Mouse (Mus musculus) kidney, adult 11 months (tissue): ENCODE results near the gene Gm20388.
"Not testable (repeated sequence)": the region's sequence is repeated elsewhere in the genome, so short reads cannot be mapped to it uniquely, and the experiment has no call there.

Experiments
- DNase-seq: peaks from one replicate; pipeline ENCODE4 v3.0.0; 2022

Gm20388 gene

GRCm38 (mm10) chr8:122309272-122309671, 2398.6 kb downstream of the Gm20388 start:
- no peak for DNase-seq

DNA sequence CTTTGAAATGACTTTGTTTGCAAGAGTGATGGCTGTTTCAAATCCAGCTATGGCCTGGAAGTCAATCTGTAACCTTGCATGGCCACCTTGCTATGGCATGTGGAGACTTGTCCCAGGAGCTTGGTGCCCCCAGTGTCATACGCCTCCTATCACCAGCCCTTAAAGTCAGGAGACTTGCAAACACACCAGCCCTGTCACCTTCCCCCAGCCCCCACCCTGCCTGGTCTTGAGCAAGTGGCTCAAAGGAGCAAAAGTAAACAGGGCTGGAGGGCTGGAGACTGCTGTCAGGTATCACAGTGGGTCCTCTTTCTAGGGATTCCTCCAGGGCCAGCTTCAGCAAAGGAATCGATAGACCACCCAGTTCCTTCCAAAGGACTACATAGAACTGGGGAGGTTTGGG, 2400.5 kb downstream of the Gm20388 start:
- DNase-seq, result no peak

GRCm38 (mm10) chr8:122312553-122312952, 2401.9 kb downstream of the Gm20388 start:
- DNase-seq, result no peak

- DNase-seq, result no peak
These were observed 2402.7 kb downstream of the Gm20388 start for GRCm38 (mm10) chr8:122313310-122313709.

GRCm38 (mm10) chr8:122314899-122315496, 2404.4 kb downstream of the Gm20388 start:
- peak; percentile 49 for DNase-seq

- no peak for DNase-seq
These were observed 2405.8 kb downstream of the Gm20388 start for GRCm38 (mm10) chr8:122316402-122316801.

- DNase-seq, result no peak
These were observed 2407.4 kb downstream of the Gm20388 start for GRCm38 (mm10) chr8:122317918-122318475.

DNA sequence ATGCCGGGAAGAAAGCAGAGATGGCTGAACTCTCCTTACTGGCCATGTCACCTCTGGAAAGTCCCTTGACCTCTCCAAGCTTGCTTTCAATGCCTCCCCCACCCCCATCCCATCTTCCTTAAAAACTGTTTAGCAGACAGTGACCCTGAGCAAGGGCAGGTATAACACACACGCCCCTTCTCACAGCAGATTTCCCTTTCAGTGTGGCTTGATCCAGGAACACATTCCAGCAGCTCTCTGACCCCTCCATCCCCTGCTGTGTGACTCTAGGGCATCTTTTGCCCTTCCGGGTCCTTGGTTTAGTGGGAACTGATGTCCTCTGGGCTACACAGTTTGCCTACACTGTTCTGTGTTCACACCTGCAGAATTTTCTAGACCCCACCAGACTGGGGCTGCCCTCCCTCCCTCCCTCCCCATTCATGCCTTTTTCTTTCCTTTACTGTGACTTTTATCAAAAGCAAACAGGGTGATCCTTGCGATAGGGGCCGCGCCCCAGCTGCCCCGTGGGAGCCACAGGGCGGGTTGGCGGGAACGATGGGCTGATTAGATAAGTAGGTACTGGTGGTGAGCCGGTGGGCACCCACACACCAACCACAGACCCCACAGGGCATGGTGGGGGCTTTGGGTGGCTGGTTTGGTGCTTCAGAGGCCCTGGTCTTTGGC, 2408.5 kb downstream of the Gm20388 start:
- DNase-seq, result no peak

- DNase-seq, result no peak
These were observed 2409.1 kb downstream of the Gm20388 start for GRCm38 (mm10) chr8:122319708-122320075.

DNA sequence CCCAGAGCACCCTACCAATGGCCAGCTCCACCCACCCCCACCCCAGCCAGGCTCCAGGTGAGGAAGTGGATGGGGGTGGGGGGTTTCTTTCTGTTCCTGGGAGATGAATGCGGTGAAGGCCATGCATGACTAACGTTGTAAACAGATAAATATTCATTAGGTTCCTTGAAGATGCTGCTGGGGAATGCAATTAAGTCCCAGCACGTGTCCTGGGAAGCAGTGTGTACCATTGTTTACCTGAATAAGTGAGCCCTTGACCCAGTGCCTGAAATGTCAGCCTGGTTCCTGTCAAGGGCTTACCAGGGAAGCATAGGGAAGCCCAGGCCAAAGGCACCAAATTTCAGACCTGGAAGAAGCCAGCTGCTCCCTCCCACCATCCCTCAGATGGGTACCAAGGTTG, 2409.9 kb downstream of the Gm20388 start:
- DNase-seq, result no peak

- no peak for DNase-seq
These were observed 2410.8 kb downstream of the Gm20388 start for GRCm38 (mm10) chr8:122321455-122321921.

DNA sequence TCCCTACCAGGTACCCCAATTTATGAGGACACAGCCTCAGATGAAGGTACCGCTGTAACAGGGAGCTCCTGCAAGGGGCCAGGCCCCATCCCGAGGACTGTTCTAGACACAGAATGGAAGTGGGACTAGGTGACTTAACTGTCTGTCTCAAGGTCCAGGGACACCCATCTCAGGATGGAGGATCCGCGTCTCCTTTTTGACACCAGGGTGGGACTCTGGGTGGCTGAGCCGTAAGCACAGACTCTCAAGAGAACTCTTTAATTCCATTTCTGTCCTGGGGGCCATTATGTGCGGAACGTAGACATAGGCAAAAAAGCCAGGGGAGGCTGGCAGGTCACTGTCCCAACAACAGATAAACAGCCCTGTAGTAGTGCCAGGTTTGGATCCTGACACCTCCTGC, 2411.5 kb downstream of the Gm20388 start:
- DNase-seq, result no peak

- no peak for DNase-seq
These were observed 2412.2 kb downstream of the Gm20388 start for GRCm38 (mm10) chr8:122322792-122323191.

DNA sequence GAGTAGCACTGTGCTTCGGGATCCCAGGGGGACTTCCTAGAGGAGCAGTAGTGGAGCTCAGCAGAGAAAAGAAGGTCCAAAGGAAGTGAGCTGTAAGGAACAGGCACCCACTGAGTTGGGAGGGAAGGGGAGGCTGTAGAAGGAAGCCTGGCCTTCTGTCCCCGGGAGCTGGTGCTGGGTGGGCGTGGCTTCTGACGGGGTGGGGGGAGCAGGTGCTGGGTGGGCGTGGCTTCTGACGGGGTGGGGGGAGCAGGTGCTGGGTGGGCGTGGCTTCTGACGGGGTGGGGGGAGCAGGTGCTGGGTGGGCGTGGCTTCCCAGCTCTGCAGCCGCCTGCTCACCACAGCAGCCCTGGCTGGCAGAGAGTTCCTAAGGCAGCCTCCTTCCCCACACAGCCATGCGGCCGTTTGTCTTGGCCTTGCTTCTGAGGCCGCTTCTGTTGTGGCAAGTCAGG, 2413.3 kb downstream of the Gm20388 start:
- not testable (repeated sequence) for DNase-seq

DNA sequence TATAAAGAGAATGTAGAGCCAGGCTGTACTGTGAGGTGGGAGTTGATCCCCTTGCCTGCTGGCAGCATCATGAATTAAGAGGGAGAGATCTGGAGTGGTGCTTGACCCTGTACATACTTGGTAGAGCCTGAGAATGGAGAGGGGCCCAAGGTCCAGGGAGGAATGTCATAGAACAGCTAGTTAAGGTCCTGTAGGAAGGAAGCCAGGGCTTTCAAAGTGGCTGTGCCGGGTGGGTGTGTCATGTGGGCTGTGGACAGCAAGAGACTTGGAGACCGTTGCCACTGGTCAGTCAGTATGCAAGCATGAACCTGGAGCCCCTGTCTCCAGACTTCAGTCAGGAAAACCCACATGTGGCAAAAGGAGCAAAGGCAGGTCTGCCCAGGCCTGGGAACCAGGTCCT, 2414.6 kb downstream of the Gm20388 start:
- DNase-seq, result no peak

DNA sequence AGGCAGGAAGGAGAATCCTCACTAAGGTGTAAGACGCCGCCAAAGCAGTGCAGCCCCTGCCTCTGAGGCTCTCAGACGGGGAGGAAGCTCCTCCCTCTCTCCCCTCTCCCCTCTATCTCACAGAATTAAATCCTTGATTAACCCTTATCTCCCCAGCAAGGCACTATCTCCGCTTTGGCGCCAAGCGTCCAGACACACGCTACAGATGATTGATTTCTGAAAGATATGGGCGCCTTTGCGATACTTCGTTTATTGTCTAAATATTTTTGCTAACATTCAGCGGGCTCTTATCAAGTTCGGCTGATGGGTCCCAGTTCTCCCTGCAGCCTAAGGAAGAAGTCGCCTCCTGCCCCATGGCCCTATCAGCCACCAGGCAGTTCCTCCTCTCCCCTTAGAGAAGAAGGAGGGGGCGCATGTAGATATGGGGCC, 2415.5 kb downstream of the Gm20388 start:
- no peak for DNase-seq

DNA sequence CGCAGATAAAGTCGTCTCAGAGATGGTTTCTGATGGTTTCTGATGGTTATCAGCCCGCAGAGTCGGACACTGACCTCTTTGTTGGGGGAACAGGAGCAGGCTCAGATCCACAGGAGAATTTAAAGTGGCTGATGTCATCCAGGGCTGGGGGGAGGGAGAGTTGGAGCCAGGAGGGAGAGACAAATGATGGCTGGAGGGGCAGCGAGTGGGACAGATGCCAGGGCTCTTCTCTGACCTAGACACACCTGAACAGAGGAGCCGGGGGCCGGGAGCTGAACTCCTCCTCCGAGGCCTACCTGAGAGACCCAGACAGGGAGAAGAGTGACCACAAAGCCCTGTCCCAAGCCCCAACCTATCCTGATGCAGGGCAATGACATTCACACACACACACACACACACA, 2418.4 kb downstream of the Gm20388 start:
- no peak for DNase-seq

GRCm38 (mm10) chr8:122329553-122330239, 2419.1 kb downstream of the Gm20388 start:
- no peak for DNase-seq

GRCm38 (mm10) chr8:122330446-122331133, 2419.9 kb downstream of the Gm20388 start:
- no peak for DNase-seq

DNA sequence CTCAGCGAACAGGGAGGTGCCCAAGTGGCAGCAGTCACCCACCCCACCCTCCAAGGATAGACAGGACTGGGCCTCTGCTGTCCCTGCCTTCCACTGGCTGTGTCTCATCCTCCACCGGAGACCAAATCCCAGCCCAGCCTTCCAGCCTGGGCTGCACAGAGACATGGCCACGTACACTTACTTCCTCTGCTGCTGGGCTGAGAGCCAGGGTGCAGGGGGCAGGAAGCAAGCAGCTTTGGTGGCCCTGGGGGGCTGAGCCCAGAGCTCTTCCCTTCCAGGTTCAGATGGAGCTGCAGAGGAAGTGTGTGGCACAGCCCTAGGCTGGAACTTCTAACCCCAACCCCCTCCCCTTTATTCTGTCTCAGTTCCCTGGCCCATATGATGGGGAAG, 2420.5 kb downstream of the Gm20388 start:
- peak; percentile 46 for DNase-seq

DNA sequence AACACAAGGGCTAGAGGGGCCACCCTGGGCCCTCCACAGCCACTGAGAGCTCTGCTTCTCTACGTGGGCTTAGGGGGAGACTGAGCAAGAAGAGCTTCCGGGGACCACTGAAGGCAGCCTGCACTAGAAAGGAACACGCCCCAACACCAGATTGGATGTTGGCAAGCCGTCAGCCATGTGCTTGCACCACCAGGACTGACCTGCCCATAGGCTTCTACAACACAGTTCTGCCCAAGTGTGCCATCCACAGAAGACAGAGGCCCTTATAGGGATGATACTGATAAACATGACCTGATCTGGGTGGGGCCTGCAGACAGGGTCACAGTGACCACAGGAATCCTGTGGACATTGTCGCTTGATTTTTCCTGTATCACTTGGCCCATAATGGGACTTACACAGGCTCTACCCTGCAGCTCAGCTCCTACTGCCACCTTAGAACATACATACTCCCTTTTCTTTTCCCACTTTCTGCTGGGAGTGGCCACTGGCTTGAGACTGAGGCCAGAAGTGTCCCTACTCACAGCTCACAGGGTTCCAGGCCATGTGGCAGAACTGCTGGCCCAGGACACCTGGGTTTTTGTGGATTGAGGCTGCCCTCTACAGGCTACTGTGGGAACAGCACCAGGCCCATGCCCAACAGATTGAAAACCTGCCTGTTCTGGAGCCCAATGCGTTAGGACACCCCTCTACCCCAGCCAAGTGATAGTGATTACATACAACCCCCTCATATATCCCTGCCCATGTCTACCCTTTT, 2422.3 kb downstream of the Gm20388 start:
- peak; percentile 73 for DNase-seq

- DNase-seq, result no peak
These were observed 2422.9 kb downstream of the Gm20388 start for GRCm38 (mm10) chr8:122333531-122333930.
